20 mouse cellular contexts compared by ENCODE assay signal in genomic region chr4:108424587-108424986, GRCm38 (mm10). TPM values are rescaled to one million over a fixed set of nuclear protein-coding genes. Genes with fewer than 3 reads are reported as not detected.
"Had no signal": no experiment of that assay in that cellular context is flagged by ENCODE, and none has a peak within 500 bp of the region (broad histone marks: within the 10 kb centered on the region; RNA-seq: fewer than 3 reads in every experiment).

No protein-coding gene starts in this region.

- H3K36me3 ChIP-seq: hindbrain, embryonic 12.5 days; kidney, embryonic 15.5 days; limb, embryonic 12.5 days; lung, embryonic 15.5 days; midbrain, embryonic 15.5 days; neural tube, embryonic 12.5 days had no signal

- DNase-seq: kidney, adult 2 months; kidney, postnatal 14 days; lung, postnatal 14 days; retina, postnatal 1 day; thymus, postnatal 4 days had no signal

- H3K27me3 ChIP-seq: hindbrain, embryonic 12.5 days; kidney, embryonic 15.5 days; limb, embryonic 12.5 days; lung, embryonic 15.5 days; midbrain, embryonic 15.5 days; neural tube, embryonic 12.5 days had no signal

- ATAC-seq: hindbrain, embryonic 16.5 days; inflammation-experienced regulatory T-cells, adult 6 months; midbrain, embryonic 15.5 days had no signal

- H3K9me3 ChIP-seq: hindbrain, embryonic 12.5 days; kidney, embryonic 15.5 days; limb, embryonic 12.5 days; lung, embryonic 15.5 days; midbrain, embryonic 15.5 days; neural tube, embryonic 12.5 days had no signal

- H3K27ac ChIP-seq: hindbrain, embryonic 12.5 days; kidney, embryonic 15.5 days; left cerebral cortex, adult 2 months; limb, embryonic 12.5 days; liver, embryonic 14.5 days; lung, embryonic 15.5 days; macrophage; midbrain, embryonic 15.5 days; neural tube, embryonic 12.5 days had no signal

- H3K4me1 ChIP-seq: hindbrain, embryonic 12.5 days; kidney, embryonic 15.5 days; lung, embryonic 15.5 days; midbrain, embryonic 15.5 days; neural tube, embryonic 12.5 days had no signal

- H3K4me3 ChIP-seq: hindbrain, embryonic 12.5 days; kidney, embryonic 15.5 days; left cerebral cortex, adult 2 months; limb, embryonic 12.5 days; lung, embryonic 15.5 days; megakaryocyte, embryonic 14.5 days; midbrain, embryonic 15.5 days; neural tube, embryonic 12.5 days had no signal

- H3K4me2 ChIP-seq: hindbrain, embryonic 12.5 days; kidney, embryonic 15.5 days; limb, embryonic 12.5 days; lung, embryonic 15.5 days; midbrain, embryonic 11.5 days; midbrain, embryonic 15.5 days; neural tube, embryonic 12.5 days had no signal

- H3K9ac ChIP-seq: hindbrain, embryonic 12.5 days; kidney, embryonic 15.5 days; limb, embryonic 12.5 days; liver, embryonic 14.5 days; lung, embryonic 15.5 days; midbrain, embryonic 15.5 days; neural tube, embryonic 12.5 days had no signal

RNA-seq across cellular contexts. Expression of gene Shisal2a, which starts 41.4 kb away (rescaled TPM):
- polyA plus RNA-seq: inflammation-experienced regulatory T-cells, adult 6 months; macrophage; testis, adult 2 months; thymus, postnatal 0 days had no signal
